Mouse (Mus musculus) forebrain, embryonic 11.5 days (tissue): ENCODE measurements around the gene Gbgt1. TPM values are rescaled to one million over a fixed set of nuclear protein-coding genes. Genes with fewer than 3 reads are reported as not detected.

Experiments
- ATAC-seq: fragments of 200-750 bp; cut with Nextera tagmentation; replicated peaks from 2 replicates; pipeline ENCODE4 v1.8.0; 2017; ENCODE audit warnings: moderate TSS enrichment; ENCODE audit not compliant: low FRiP score
- DNase-seq: peaks from one replicate; pipeline ENCODE4 v3.0.0-alpha.2; 2017; ENCODE audit warnings: low spot score
- H3K27ac ChIP-seq: fragments of 300-500 bp; sonication (generic); 2 replicates; pipeline ENCODE4 v1.5.1; 2014; ENCODE audit warnings: low read depth, low read length
- H3K27me3 ChIP-seq: fragments of 300-500 bp; sonication (generic); 2 replicates; pipeline ENCODE4 v1.6.1; 2014; ENCODE audit warnings: mild to moderate bottlenecking, low read length, mixed read lengths; ENCODE audit not compliant: control insufficient read depth, insufficient read depth
- H3K36me3 ChIP-seq: fragments of 300-500 bp; sonication (generic); 2 replicates; pipeline ENCODE4 v1.6.1; 2014; ENCODE audit warnings: mild to moderate bottlenecking, low read length, moderate library complexity, mixed read lengths; ENCODE audit not compliant: control insufficient read depth, insufficient read depth
- H3K4me1 ChIP-seq: fragments of 300-500 bp; sonication (generic); replicated peaks from 2 replicates; pipeline ENCODE4 v1.6.1; 2014; ENCODE audit warnings: low read length, mixed read lengths; ENCODE audit not compliant: control insufficient read depth, insufficient read depth
- H3K4me2 ChIP-seq: fragments of 300-500 bp; sonication (generic); 2 replicates; pipeline ENCODE4 v1.6.1; 2014; ENCODE audit warnings: low read depth, mild to moderate bottlenecking, low read length, moderate library complexity, mixed read lengths; ENCODE audit not compliant: severe bottlenecking
- H3K4me3 ChIP-seq: fragments of 300-500 bp; sonication (generic); 2 replicates; pipeline ENCODE4 v1.5.1; 2014; ENCODE audit warnings: low read depth, low read length
- H3K9ac ChIP-seq: fragments of 300-500 bp; sonication (generic); 2 replicates; pipeline ENCODE4 v1.6.1; 2014; ENCODE audit warnings: low read length
- H3K9me3 ChIP-seq: fragments of 300-500 bp; sonication (generic); 2 replicates; pipeline ENCODE4 v1.6.1; 2016; ENCODE audit warnings: low read length, mixed read lengths; ENCODE audit not compliant: control insufficient read depth
- WGBS: fragments of 180-500 bp; shearing (Covaris S2); extraction: QIAGEN DNeasy Blood & Tissue Kit; methylation state at CpG from one replicate; pipeline ENCODE4 v1.1.7; 2014; 5-methylcytosine and 5-hydroxymethylcytosine counted together
- polyA plus RNA-seq: library from polyadenylated mRNA; unstranded; fragments of >200 nt; fragmentation: Nextera tagmentation; extraction: Ambion mirVana; gene quantifications from 2 replicates; pipeline ENCODE4 v1.2.1, GENCODE M21; 2014

Gene Gbgt1
- 0.35 TPM in 1 of 2 replicates, not detected in the other for polyA plus RNA-seq

GRCm38 (mm10) chr2:28496671-28497070, at the start of gene Gbgt1:
Gene Gbgt1, plus strand, starts transcription at chr2:28496891.
- Histone ChIP-seq H3K4me2 (no peak within 1 kb of the TSS), H3K9ac (no peak within 1 kb of the TSS), H3K36me3 (no peaks in the 10 kb centered on the region), H3K27ac (no peak within 1 kb of the TSS), H3K4me1 (no peaks in the 10 kb centered on the region), H3K4me3 (no peak within 1 kb of the TSS), H3K9me3 (no peaks in the 10 kb centered on the region), H3K27me3 (no peaks in the 10 kb centered on the region)
- DNase-seq: peak; percentile 41
- WGBS: 73% methylated on average over 5 of the region's 5 CpGs
- no peak for ATAC-seq

DNA sequence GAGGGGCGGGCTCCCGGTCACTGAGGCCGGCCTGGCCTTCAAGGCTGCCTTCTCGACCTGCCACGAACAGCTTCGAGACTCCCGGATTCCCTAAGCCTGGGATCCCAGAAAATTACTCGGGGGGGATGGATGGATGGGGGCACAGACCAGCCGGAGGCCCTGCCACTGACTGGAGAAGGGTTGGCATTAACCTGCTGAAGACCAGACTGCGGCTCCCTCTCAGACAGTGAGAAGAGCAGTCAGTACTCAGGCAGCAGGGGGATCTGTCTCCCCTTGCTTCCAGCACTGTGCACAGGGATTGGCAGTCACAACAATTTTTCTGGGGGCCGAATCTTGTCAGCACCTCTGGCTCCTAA, 49.4 kb upstream of the Gbgt1 start:
- H3K27me3 ChIP-seq: no peaks in the 10 kb centered on the region; the same call in 1 of the 2 replicates
- 9% methylated on average over 11 of the region's 11 CpGs for whole genome bisulfite sequencing
- H3K36me3 ChIP-seq: no peaks in the 10 kb centered on the region; the same call in 1 of the 2 replicates
- peak overlapping the region; percentile 86 for H3K9ac ChIP-seq
- ATAC-seq (no peak), DNase-seq (no peak)
- H3K9me3 ChIP-seq: no peaks in the 10 kb centered on the region
- H3K4me2 ChIP-seq: peak overlapping the region; percentile 96
- no peak overlapping the region for H3K27ac ChIP-seq
- peak overlapping the region; percentile 70 for H3K4me3 ChIP-seq
- H3K4me1 ChIP-seq: peaks cover 5% of the 10 kb centered on the region; the same call in 1 of the 2 replicates

- H3K4me3 ChIP-seq: no peak overlapping the region
- H3K27ac ChIP-seq: no peak overlapping the region
- H3K4me1 ChIP-seq: peaks cover 5% of the 10 kb centered on the region; the same call in 1 of the 2 replicates
- H3K9ac ChIP-seq: no peak overlapping the region
- no peaks in the 10 kb centered on the region for H3K27me3 ChIP-seq
- no peaks in the 10 kb centered on the region; the same call in 1 of the 2 replicates for H3K36me3 ChIP-seq
- no peak for ATAC-seq
- DNase-seq: no peak
- H3K4me2 ChIP-seq: no peak overlapping the region
- H3K9me3 ChIP-seq: no peaks in the 10 kb centered on the region
- 87% methylated on average over 11 of the region's 11 CpGs for WGBS
These were observed 45.0 kb upstream of the Gbgt1 start for GRCm38 (mm10) chr2:28451663-28452062.

GRCm38 (mm10) chr2:28453539-28453938, 43.2 kb upstream of the Gbgt1 start:
- Histone ChIP-seq H3K27ac (no peak overlapping the region), H3K27me3 (no peaks in the 10 kb centered on the region), H3K4me2 (no peak overlapping the region), H3K9ac (no peak overlapping the region), H3K4me1 (no peaks in the 10 kb centered on the region), H3K36me3 (no peaks in the 10 kb centered on the region; the same call in 1 of the 2 replicates), H3K4me3 (no peak overlapping the region), H3K9me3 (no peaks in the 10 kb centered on the region)
- no peak for ATAC-seq
- WGBS: 84% methylated on average over 6 of the region's 6 CpGs
- DNase-seq: no peak

- 85% methylated on average over 1 of the region's 1 CpGs for WGBS
- no peaks in the 10 kb centered on the region for H3K27me3 ChIP-seq
- no peak for DNase-seq
These were observed 40.1 kb upstream of the Gbgt1 start for GRCm38 (mm10) chr2:28456616-28457015.

GRCm38 (mm10) chr2:28463919-28464318, 32.8 kb upstream of the Gbgt1 start:
- WGBS: 47% methylated on average over 3 of the region's 3 CpGs

More at GRCm38 (mm10) chr2:28456616-28457015, 40.1 kb upstream of the Gbgt1 start:
- no peak overlapping the region for H3K4me2 ChIP-seq
- no peaks in the 10 kb centered on the region; the same call in 1 of the 2 replicates for H3K36me3 ChIP-seq
- H3K9me3 ChIP-seq: no peaks in the 10 kb centered on the region
- H3K27ac ChIP-seq: no peak overlapping the region
- no peaks in the 10 kb centered on the region for H3K4me1 ChIP-seq
- ATAC-seq: no peak
- H3K9ac ChIP-seq: no peak overlapping the region
- H3K4me3 ChIP-seq: no peak overlapping the region

DNA sequence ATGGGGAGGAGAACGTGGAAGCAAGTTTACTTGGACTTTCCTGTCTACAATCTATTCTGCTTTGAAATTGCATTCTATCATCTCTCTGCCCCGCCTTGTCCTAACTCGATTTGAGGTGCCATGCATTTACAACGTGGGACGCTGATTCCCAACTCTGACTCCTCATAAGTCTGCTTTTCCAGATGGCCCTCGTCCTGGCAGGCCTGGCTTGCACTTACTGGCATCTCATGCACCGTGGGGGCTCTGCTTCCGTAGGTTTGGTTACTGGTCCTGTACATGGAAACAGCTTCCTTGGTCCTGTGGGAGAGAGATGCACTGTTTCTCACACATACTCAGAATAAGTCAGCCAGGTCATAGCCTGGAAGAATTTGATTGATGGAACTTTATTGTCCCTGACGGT, 31.8 kb upstream of the Gbgt1 start:
- H3K27ac ChIP-seq: no peak overlapping the region

More at GRCm38 (mm10) chr2:28463919-28464318, 32.8 kb upstream of the Gbgt1 start:
- H3K9ac ChIP-seq: no peak overlapping the region
- DNase-seq (peak; percentile 83), ATAC-seq (no peak)
- H3K36me3 ChIP-seq: no peaks in the 10 kb centered on the region
- H3K9me3 ChIP-seq: no peaks in the 10 kb centered on the region
- H3K4me1 ChIP-seq: peaks cover 11% of the 10 kb centered on the region
- no peaks in the 10 kb centered on the region for H3K27me3 ChIP-seq
- no peak overlapping the region for H3K4me3 ChIP-seq
- H3K27ac ChIP-seq: no peak overlapping the region
- no peak overlapping the region for H3K4me2 ChIP-seq

GRCm38 (mm10) chr2:28465836-28466518, 30.7 kb upstream of the Gbgt1 start, which contains the start of gene 1700007K13Rik:
Gene 1700007K13Rik, minus strand, starts transcription at chr2:28466332.
- H3K36me3 ChIP-seq: peaks cover 16% of the 10 kb centered on the region
- 5% methylated on average over 25 of the region's 25 CpGs for WGBS
- H3K9ac ChIP-seq: peak within 1 kb of the TSS; percentile 49
- H3K27ac ChIP-seq: no peak within 1 kb of the TSS
- ATAC-seq (peak; percentile 62), DNase-seq (peak; percentile 82)
- no peaks in the 10 kb centered on the region for H3K9me3 ChIP-seq
- peak within 1 kb of the TSS; percentile 52 for H3K4me2 ChIP-seq
- H3K4me1 ChIP-seq: peaks cover 11% of the 10 kb centered on the region
- H3K4me3 ChIP-seq: peak within 1 kb of the TSS; percentile 19; the same call in 1 of the 2 replicates
- no peaks in the 10 kb centered on the region for H3K27me3 ChIP-seq

More for the DNA sequence above, 31.8 kb upstream of the Gbgt1 start:
- DNase-seq: no peak
- no peak overlapping the region for H3K9ac ChIP-seq
- no peak overlapping the region for H3K4me2 ChIP-seq
- H3K4me1 ChIP-seq: peaks cover 11% of the 10 kb centered on the region
- no peaks in the 10 kb centered on the region for H3K27me3 ChIP-seq
- no peak for ATAC-seq
- no peak overlapping the region for H3K4me3 ChIP-seq
- H3K9me3 ChIP-seq: no peaks in the 10 kb centered on the region
- H3K36me3 ChIP-seq: peaks cover 6% of the 10 kb centered on the region
- 81% methylated on average over 9 of the region's 9 CpGs for WGBS
